Mouse (Mus musculus): ENCODE results near the gene Zfp36l2.
"Not testable (repeated sequence)": the region's sequence is repeated elsewhere in the genome, so short reads cannot be mapped to it uniquely, and the experiment has no call there.

The Zfp36l2 gene

GRCm38 (mm10) chr17:84187727-84188373, at the start of gene Zfp36l2:
TSS of gene Zfp36l2 (minus strand) at chr17:84187947.
- DNase-seq (ENCODE audit: low read depth): peak; percentile 94

GRCm38 (mm10) chr17:84236781-84237557, 49.2 kb upstream of the Zfp36l2 start:
- no peak for DNase-seq (ENCODE audit: low read depth)

DNA sequence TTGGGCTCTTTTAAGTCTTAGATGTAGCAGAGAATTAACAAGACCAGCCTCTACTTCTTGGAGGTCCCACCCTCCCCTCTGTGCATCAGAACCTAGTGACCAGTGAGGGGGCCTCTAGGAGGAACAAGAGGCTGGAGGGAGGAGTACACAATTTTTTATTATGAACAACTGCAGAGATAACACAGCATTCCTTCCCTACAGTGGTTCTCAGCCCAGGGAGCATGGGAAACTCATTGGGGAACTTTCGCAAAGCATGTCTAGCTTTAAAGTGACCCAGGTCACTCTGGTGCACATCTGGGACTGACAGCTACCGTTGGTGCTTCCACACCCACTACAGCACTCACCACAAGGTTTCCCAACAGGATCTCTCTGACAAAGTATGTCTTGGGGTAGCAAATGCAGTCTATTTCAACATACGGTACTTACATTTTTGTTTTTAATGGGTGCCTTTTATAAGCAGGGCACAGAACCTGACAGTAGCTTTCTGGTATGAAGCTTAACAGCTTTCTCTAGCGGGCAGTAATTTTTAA, 47.7 kb upstream of the Zfp36l2 start:
- no peak for DNase-seq (ENCODE audit: low read depth)

- not testable (repeated sequence) for DNase-seq (ENCODE audit: low read depth)
Observed at GRCm38 (mm10) chr17:84234785-84235184, 47.0 kb upstream of the Zfp36l2 start.

GRCm38 (mm10) chr17:84233758-84234157, 46.0 kb upstream of the Zfp36l2 start:
- no peak for DNase-seq (ENCODE audit: low read depth)

GRCm38 (mm10) chr17:84231361-84231760, 43.6 kb upstream of the Zfp36l2 start:
- DNase-seq (ENCODE audit: low read depth): peak; percentile 77

- DNase-seq (ENCODE audit: low read depth): no peak
Observed at GRCm38 (mm10) chr17:84228223-84228622, 40.5 kb upstream of the Zfp36l2 start.

- no peak for DNase-seq (ENCODE audit: low read depth)
Observed at GRCm38 (mm10) chr17:84226681-84227080, 38.9 kb upstream of the Zfp36l2 start.

DNA sequence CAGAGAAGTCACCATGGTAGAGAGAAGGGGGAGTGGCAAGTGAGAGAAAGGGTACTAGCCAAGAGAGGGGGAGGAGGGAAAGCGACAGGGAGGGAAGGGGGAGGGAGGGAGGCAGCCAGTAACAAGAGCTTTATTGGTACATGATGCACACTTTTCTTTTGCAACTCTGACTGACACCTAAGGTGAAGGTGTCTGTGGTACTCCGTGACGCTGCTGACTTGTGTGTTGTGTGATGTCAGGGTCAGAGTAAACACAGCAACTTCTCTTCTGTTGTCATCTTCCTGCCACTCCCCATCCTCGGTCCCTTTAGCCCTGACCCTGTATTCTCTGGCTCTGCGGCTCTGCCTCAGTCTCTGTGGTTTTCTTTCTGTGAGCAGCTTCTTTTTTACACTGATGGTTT, 38.5 kb upstream of the Zfp36l2 start:
- peak; percentile 66 for DNase-seq (ENCODE audit: low read depth)

GRCm38 (mm10) chr17:84224217-84224887, 36.6 kb upstream of the Zfp36l2 start:
- no peak for DNase-seq (ENCODE audit: low read depth)

DNA sequence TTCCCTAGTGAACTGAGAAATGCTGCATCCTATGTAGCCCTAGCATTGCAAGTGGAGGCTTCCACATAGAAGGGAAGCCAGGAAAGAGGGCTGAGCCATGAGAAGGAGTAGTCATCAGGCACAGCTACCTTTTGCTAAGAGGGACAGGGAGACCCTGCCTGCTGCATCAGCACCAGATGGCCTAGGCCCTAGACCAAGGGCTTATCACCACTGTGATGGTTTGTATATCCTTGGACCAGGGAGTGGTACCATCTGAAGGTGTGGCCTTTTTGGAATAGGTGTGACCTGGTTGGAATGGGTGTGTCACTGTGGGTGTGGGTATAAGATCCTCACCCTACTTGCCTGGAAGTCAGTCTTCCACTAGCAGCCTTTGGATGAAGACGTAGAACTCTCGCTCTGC, 31.1 kb upstream of the Zfp36l2 start:
- not testable (repeated sequence) for DNase-seq (ENCODE audit: low read depth)

GRCm38 (mm10) chr17:84217696-84218095, 29.9 kb upstream of the Zfp36l2 start:
- no peak for DNase-seq (ENCODE audit: low read depth)

GRCm38 (mm10) chr17:84215264-84215960, 27.7 kb upstream of the Zfp36l2 start:
- DNase-seq (ENCODE audit: low read depth): no peak

GRCm38 (mm10) chr17:84213464-84213863, 25.7 kb upstream of the Zfp36l2 start:
- DNase-seq (ENCODE audit: low read depth): no peak

DNA sequence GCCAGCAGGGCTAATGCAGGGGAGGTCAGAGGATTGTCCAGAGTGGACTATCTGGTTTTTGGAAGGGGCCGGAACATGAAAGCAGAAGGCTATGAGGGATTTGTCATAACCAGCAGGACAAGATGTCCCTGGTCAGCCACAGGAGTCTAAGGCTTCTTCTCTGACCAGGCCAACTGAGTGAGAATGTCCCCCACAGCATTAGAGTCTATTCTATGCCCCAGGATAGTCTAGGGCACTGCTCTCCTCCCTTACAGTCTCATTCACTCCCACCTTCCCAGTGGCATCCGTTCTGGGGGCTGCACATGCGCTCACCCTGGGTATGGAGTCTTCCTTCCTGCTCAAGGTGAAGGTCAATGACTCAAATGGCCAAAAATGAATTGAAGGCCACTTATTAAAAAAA, 19.9 kb upstream of the Zfp36l2 start:
- no peak for DNase-seq (ENCODE audit: low read depth)

DNA sequence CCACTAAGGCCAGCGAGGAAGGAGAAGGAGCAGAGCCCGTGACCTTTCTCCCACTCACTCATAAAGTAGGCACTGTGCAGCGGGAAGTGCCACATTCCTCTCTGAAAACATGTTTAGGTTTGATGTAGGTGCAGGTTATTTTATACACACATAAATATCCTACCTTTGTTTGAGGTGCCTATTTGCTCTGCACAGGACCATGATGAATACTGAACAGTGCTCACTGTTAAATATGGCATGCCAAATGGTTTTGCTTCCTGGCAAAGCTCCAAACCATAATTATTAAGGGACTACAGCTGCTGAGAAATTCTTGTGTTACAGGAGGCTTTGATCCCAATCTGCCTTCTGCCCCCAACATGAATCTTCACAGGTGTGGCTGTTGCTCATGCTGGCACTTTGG, 18.5 kb upstream of the Zfp36l2 start:
- no peak for DNase-seq (ENCODE audit: low read depth)

- DNase-seq (ENCODE audit: low read depth): no peak
Observed at GRCm38 (mm10) chr17:84204962-84205361, 17.2 kb upstream of the Zfp36l2 start.

GRCm38 (mm10) chr17:84203340-84203739, 15.6 kb upstream of the Zfp36l2 start:
- DNase-seq (ENCODE audit: low read depth): no peak

DNA sequence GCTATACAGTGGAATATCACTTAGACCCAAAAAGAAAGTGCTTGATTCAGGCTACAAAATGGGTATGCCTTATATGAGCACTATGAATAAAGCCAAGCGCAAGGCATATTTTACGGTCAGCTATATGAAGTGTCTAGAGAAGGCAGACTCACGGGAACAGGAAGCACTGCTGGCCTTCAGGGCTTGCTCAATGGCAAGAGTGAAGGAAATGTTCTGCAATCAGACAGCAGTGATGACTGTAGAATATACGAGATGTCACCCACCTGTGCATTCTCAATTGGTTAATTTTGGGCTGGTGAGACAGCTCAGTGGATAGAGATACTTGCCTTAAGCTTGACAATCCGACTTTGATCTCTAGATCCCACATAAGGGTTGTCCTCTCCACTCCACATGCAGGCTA, 13.4 kb upstream of the Zfp36l2 start:
- no peak for DNase-seq (ENCODE audit: low read depth)

DNA sequence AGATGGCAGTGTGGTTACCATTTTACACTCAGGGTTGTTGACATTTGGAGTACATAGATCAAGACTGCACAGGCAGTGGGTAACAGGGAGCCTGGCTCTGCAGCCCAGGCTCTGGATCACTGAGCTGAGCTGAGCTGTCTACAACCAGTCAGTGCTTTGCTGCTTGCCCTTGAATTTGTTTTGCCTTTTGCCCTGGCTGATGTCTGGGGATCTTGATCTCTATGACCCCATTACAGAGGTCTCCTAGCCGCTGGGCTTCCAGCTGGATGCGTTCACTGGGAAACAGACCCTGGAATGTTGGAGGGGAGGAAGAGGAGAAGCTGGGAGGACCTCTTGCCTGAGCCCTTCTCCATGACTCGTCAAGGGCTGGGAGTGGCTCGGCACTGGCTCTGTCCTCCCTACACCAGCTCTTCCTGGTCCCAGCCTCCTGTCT, 10.2 kb upstream of the Zfp36l2 start:
- no peak for DNase-seq (ENCODE audit: low read depth)

GRCm38 (mm10) chr17:84196329-84196728, 8.6 kb upstream of the Zfp36l2 start:
- no peak for DNase-seq (ENCODE audit: low read depth)

GRCm38 (mm10) chr17:84195835-84196234, 8.1 kb upstream of the Zfp36l2 start:
- DNase-seq (ENCODE audit: low read depth): no peak

All from induced T-regulatory cell, adult 2 months (primary cell).